Mouse (Mus musculus): ENCODE results near the gene Gorab. TPM values are rescaled to one million over a fixed set of nuclear protein-coding genes. Genes with fewer than 3 reads are reported as not detected.

Gorab gene
- polyA plus RNA-seq, 1 experiment from 2014 or later = 17.7 TPM

GRCm38 (mm10) chr1:163380591-163380990, 22.9 kb downstream of the Gorab start:
- Histone ChIP-seq H3K9ac (no peak overlapping the region), H3K4me3 (replicated peaks) (no peak overlapping the region), H3K4me2 (replicated peaks) (no peak overlapping the region), H3K4me1 (replicated peaks) (no peaks in the 10 kb centered on the region), H3K36me3 (no peaks in the 10 kb centered on the region), H3K27me3 (replicated peaks) (no peaks in the 10 kb centered on the region), H3K27ac (no peak overlapping the region), H3K9me3 (no peaks in the 10 kb centered on the region)
- ATAC-seq = no peak
- WGBS = 55% methylated on average over 1 of the region's 1 CpGs

- Histone ChIP-seq H3K36me3 (no peaks in the 10 kb centered on the region), H3K27ac (no peak overlapping the region), H3K4me3 (replicated peaks) (no peak overlapping the region), H3K9ac (no peak overlapping the region), H3K27me3 (replicated peaks) (no peaks in the 10 kb centered on the region), H3K4me1 (replicated peaks) (no peaks in the 10 kb centered on the region), H3K9me3 (no peaks in the 10 kb centered on the region), H3K4me2 (replicated peaks) (no peak overlapping the region)
- WGBS = 45% methylated on average over 4 of the region's 4 CpGs
- ATAC-seq = no peak
These were observed 23.4 kb downstream of the Gorab start for GRCm38 (mm10) chr1:163380072-163380471.

DNA sequence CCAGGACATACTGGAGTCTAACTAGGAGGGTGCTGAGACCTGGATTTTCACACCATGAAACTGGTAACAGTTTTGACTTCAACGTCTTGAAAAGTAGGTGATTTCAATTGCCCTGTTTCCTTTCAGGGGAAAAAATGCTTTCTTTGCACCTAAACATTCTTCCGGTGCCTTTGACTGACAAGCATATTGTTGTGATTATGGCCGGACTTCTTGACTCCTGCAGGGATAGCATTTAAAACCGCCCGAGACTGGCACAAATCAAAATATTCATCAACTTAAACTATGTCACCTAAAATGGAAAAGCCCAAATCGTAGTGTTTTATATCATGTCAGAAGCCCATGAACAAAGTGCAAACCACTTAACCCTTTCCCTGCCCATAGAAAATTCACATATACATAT, 25.5 kb downstream of the Gorab start:
- Histone ChIP-seq H3K9me3 (no peaks in the 10 kb centered on the region), H3K9ac (no peak overlapping the region), H3K4me1 (replicated peaks) (no peaks in the 10 kb centered on the region), H3K27me3 (replicated peaks) (no peaks in the 10 kb centered on the region), H3K27ac (no peak overlapping the region), H3K36me3 (no peaks in the 10 kb centered on the region), H3K4me3 (replicated peaks) (no peak overlapping the region), H3K4me2 (replicated peaks) (no peak overlapping the region)
- WGBS = 70% methylated on average over 6 of the region's 6 CpGs
- no peak for ATAC-seq

DNA sequence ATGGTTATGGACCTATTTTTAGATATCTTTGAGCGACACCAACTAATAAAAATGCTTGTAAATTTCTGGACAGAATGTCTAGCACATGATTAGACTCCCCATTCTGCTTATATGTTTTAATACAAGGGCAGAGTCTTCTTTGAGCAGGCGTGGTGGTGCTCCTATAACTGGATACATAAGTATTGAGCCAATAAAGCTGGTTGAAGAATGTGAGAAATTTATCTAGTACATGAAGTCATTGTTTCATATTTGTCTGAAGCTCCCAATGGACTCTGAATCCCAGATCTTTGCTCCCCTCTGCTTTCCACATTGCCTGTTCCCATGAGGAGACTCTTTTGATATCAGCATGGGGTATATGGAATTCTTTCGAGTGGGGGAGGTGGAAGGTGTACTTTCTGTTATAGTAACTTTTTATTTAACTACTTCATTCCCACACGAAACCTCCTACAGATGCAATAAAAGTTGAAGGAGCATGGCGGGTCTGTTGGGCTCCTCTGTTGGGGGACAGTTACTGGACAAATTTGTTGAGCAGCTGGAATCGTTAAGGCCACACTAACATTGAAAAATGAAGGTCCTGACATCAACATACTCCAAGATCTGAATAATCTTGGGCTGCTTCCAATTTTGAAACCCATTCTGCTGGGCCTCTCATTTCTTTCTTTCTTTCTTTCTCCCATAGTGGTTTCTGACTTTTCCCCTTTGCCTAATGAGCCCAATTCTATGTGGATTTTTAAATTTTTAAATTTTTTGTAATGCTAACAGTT, 26.5 kb downstream of the Gorab start:
- H3K27ac ChIP-seq = no peak overlapping the region
- no peak overlapping the region for H3K4me2 ChIP-seq (replicated peaks)
- no peak for ATAC-seq
- H3K4me3 ChIP-seq (replicated peaks) = no peak overlapping the region
- H3K36me3 ChIP-seq = no peaks in the 10 kb centered on the region
- H3K27me3 ChIP-seq (replicated peaks) = no peaks in the 10 kb centered on the region
- H3K9ac ChIP-seq = no peak overlapping the region
- 73% methylated on average over 6 of the region's 6 CpGs for WGBS
- no peaks in the 10 kb centered on the region for H3K9me3 ChIP-seq
- no peaks in the 10 kb centered on the region for H3K4me1 ChIP-seq (replicated peaks)

DNA sequence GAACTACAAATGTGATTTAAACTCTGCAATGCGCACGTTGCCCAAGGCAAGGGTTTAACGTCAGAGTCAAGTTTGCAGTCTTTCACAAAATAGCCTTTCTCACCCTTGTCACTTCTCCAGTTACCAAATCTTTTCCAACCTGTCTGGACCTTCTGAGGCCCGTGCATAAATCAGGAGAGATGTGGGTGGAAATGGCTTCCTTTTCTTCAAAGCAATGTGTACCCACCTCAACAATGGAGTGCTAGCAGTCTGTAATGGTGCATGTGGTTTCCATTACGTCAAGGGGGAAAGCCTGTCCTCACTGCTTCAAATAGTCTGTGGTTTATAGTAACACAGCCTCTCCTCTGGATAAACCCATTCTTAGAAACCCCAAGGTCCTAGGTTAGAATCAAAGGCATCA, 29.0 kb downstream of the Gorab start:
- Histone ChIP-seq H3K27me3 (replicated peaks) (no peaks in the 10 kb centered on the region), H3K27ac (no peak overlapping the region), H3K4me1 (replicated peaks) (no peaks in the 10 kb centered on the region), H3K4me2 (replicated peaks) (no peak overlapping the region), H3K36me3 (no peaks in the 10 kb centered on the region), H3K4me3 (replicated peaks) (no peak overlapping the region), H3K9ac (no peak overlapping the region), H3K9me3 (no peaks in the 10 kb centered on the region)
- 77% methylated on average over 5 of the region's 5 CpGs for WGBS
- no peak for ATAC-seq

GRCm38 (mm10) chr1:163362202-163362601, 41.3 kb downstream of the Gorab start:
- 69% methylated on average over 8 of the region's 8 CpGs for WGBS
- H3K27ac ChIP-seq = no peak overlapping the region
- H3K4me3 ChIP-seq (replicated peaks) = no peak overlapping the region
- no peak overlapping the region for H3K9ac ChIP-seq
- H3K36me3 ChIP-seq = no peaks in the 10 kb centered on the region
- no peaks in the 10 kb centered on the region for H3K9me3 ChIP-seq
- H3K4me2 ChIP-seq (replicated peaks) = no peak overlapping the region
- ATAC-seq = no peak
- no peaks in the 10 kb centered on the region for H3K27me3 ChIP-seq (replicated peaks)
- H3K4me1 ChIP-seq (replicated peaks) = no peaks in the 10 kb centered on the region

DNA sequence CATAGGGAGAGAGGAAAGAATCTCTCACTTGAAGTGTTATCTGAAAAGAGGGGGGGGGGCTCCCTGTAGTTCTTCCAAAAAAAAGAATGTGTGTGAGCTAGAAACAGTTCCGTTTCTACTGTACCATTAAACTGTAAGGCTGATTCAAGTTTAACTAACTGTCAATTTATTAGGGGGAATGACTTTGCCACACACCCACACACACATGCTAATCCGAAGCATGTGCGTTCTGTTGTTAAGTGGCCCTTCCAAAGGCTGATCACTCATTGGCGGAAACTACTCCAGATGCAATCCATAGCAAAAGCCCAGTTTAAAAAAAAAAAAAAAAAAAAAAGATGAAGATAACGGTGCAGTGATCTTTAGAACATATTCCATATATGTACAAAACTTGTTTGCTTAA, 42.1 kb downstream of the Gorab start:
- ATAC-seq = no peak
- no peak overlapping the region for H3K4me2 ChIP-seq (replicated peaks)
- H3K9me3 ChIP-seq = no peaks in the 10 kb centered on the region

GRCm38 (mm10) chr1:163360796-163361195, 42.7 kb downstream of the Gorab start:
- Histone ChIP-seq H3K9me3 (no peaks in the 10 kb centered on the region), H3K36me3 (no peaks in the 10 kb centered on the region)
- ATAC-seq = no peak

More for the DNA sequence above, 42.1 kb downstream of the Gorab start:
- no peaks in the 10 kb centered on the region for H3K4me1 ChIP-seq (replicated peaks)
- H3K4me3 ChIP-seq (replicated peaks) = no peak overlapping the region
- H3K9ac ChIP-seq = no peak overlapping the region
- no peaks in the 10 kb centered on the region for H3K27me3 ChIP-seq (replicated peaks)
- no peak overlapping the region for H3K27ac ChIP-seq
- WGBS = 52% methylated on average over 5 of the region's 5 CpGs
- H3K36me3 ChIP-seq = no peaks in the 10 kb centered on the region

GRCm38 (mm10) chr1:163359521-163359920, 43.9 kb downstream of the Gorab start:
- ATAC-seq = no peak
- H3K9ac ChIP-seq = no peak overlapping the region
- WGBS = 88% methylated on average over 3 of the region's 3 CpGs
- H3K27me3 ChIP-seq (replicated peaks) = no peaks in the 10 kb centered on the region
- no peak overlapping the region for H3K27ac ChIP-seq
- no peak overlapping the region for H3K4me2 ChIP-seq (replicated peaks)
- H3K36me3 ChIP-seq = no peaks in the 10 kb centered on the region
- H3K4me3 ChIP-seq (replicated peaks) = no peak overlapping the region
- no peaks in the 10 kb centered on the region for H3K9me3 ChIP-seq
- H3K4me1 ChIP-seq (replicated peaks) = no peaks in the 10 kb centered on the region

More at GRCm38 (mm10) chr1:163360796-163361195, 42.7 kb downstream of the Gorab start:
- Histone ChIP-seq H3K4me1 (replicated peaks) (no peaks in the 10 kb centered on the region), H3K27ac (no peak overlapping the region), H3K4me3 (replicated peaks) (no peak overlapping the region), H3K27me3 (replicated peaks) (no peaks in the 10 kb centered on the region), H3K4me2 (replicated peaks) (no peak overlapping the region), H3K9ac (no peak overlapping the region)
- 28% methylated on average over 6 of the region's 6 CpGs for WGBS

DNA sequence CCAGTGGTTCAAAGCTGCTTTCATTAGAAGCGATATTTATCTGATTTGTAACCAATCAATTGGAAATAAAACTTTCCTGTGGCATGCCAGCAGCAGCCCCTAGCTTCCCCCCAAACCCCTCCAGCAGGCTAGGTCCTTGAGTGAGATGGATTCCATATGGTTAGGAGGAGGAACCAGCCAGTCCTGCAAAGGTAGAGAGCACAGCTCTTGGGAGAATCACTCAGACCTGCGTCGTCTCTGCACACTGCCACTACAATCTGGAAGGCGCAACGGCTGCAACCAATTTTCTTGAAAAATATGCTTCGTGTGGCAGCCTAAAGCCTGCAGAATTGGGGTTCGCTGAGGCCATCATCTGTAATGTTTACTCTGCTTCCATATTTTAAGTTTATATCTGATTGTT, 45.3 kb downstream of the Gorab start:
- Histone ChIP-seq H3K27me3 (replicated peaks) (no peaks in the 10 kb centered on the region), H3K4me3 (replicated peaks) (no peak overlapping the region), H3K4me2 (replicated peaks) (no peak overlapping the region), H3K9ac (no peak overlapping the region), H3K36me3 (no peaks in the 10 kb centered on the region), H3K9me3 (no peaks in the 10 kb centered on the region), H3K27ac (no peak overlapping the region), H3K4me1 (replicated peaks) (no peaks in the 10 kb centered on the region)
- 19% methylated on average over 7 of the region's 7 CpGs for WGBS
- no peak for ATAC-seq

- H3K4me3 ChIP-seq (replicated peaks) = no peak overlapping the region
- no peaks in the 10 kb centered on the region for H3K9me3 ChIP-seq
- H3K27me3 ChIP-seq (replicated peaks) = no peaks in the 10 kb centered on the region
- no peak for ATAC-seq
- no peak overlapping the region for H3K27ac ChIP-seq
- H3K4me1 ChIP-seq (replicated peaks) = no peaks in the 10 kb centered on the region
- WGBS = 14% methylated on average over 6 of the region's 6 CpGs
- no peak overlapping the region for H3K4me2 ChIP-seq (replicated peaks)
- H3K36me3 ChIP-seq = no peaks in the 10 kb centered on the region
- no peak overlapping the region for H3K9ac ChIP-seq
These were observed 45.7 kb downstream of the Gorab start for GRCm38 (mm10) chr1:163357733-163358132.

GRCm38 (mm10) chr1:163356167-163356566, 47.3 kb downstream of the Gorab start:
- WGBS = 58% methylated on average over 4 of the region's 4 CpGs
- Histone ChIP-seq H3K4me2 (replicated peaks) (no peak overlapping the region), H3K4me1 (replicated peaks) (no peaks in the 10 kb centered on the region), H3K9ac (no peak overlapping the region), H3K4me3 (replicated peaks) (no peak overlapping the region), H3K9me3 (no peaks in the 10 kb centered on the region), H3K27ac (no peak overlapping the region), H3K27me3 (replicated peaks) (no peaks in the 10 kb centered on the region), H3K36me3 (no peaks in the 10 kb centered on the region)
- no peak for ATAC-seq

DNA sequence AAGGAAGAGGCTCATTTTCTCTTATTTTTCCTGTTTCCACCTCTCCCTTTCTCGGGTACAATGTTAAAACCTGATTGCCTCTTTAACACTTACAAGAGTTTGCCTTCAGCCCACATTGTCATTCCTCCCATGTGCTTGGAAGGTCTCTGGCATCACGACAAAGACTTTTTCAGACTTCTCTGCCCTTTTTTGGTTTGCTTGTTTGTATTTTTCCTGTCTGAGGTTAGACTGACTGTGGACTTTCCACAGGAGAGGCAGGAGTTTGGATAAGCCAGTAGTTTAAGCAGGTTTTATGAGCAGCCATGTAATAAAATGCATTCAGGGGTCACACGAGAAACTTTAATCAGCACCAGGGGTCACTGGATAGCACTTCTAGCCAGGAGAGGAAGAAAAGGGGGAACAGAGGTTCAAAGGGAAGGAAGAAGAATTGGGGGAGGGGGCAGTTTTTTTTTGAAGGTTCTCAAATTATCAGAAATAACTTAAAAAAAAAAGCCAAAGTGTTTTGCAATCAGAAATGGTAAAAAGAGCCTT, 47.8 kb downstream of the Gorab start:
- Histone ChIP-seq H3K9me3 (no peaks in the 10 kb centered on the region), H3K4me1 (replicated peaks) (no peaks in the 10 kb centered on the region), H3K36me3 (no peaks in the 10 kb centered on the region), H3K4me3 (replicated peaks) (no peak overlapping the region), H3K9ac (no peak overlapping the region), H3K4me2 (replicated peaks) (no peak overlapping the region), H3K27me3 (replicated peaks) (no peaks in the 10 kb centered on the region), H3K27ac (no peak overlapping the region)
- WGBS = 18% methylated on average over 3 of the region's 3 CpGs
- ATAC-seq = no peak

Data from intestine, embryonic 15.5 days (tissue).